Mouse (Mus musculus) frontal cortex, adult 2 months (tissue): ENCODE results near the gene Alkbh4. TPM values are rescaled to one million over a fixed set of nuclear protein-coding genes. Genes with fewer than 3 reads are reported as not detected.
A peak's percentile ranks its signal among the peaks of the same experiment; 100 is the strongest.
"Not testable (repeated sequence)": the region's sequence is repeated elsewhere in the genome, so short reads cannot be mapped to it uniquely, and the experiment has no call there.

Source experiments
- DNase-seq, 2 experiments: peaks; one replicate each; pipeline ENCODE4 v3.0.0; 2022; ENCODE audit warnings: low spot score in 1 of 2; ENCODE audit errors: extremely low spot score in 1 of 2
- polyA plus RNA-seq: library from polyadenylated mRNA; depleted of rRNA; stranded (reverse); fragments of >200 nt; gene quantifications from 2 replicates; pipeline ENCODE4 v1.2.3, GENCODE M21; 2012; rRNA removed

The Alkbh4 gene
- polyA plus RNA-seq = 11.5 and 12.1 TPM in 2 replicates

GRCm38 (mm10) chr5:136135571-136136291 is at the start of gene Alkbh4, which contains the start of gene Lrwd1:
Gene Alkbh4 (plus strand): TSS chr5:136136146.
Gene Lrwd1 (minus strand): TSS chr5:136136074.
- DNase-seq = peak; percentile 90 to 98

GRCm38 (mm10) chr5:136086290-136086689 is 49.7 kb upstream of the Alkbh4 start:
- DNase-seq = no peak

GRCm38 (mm10) chr5:136088821-136089575 is 46.9 kb upstream of the Alkbh4 start:
- no peak for DNase-seq

- DNase-seq = no peak
Measured at GRCm38 (mm10) chr5:136091927-136092326, 44.0 kb upstream of the Alkbh4 start.

GRCm38 (mm10) chr5:136094249-136095010 is 41.5 kb upstream of the Alkbh4 start:
- DNase-seq = no peak

- DNase-seq = no peak
Measured at GRCm38 (mm10) chr5:136095089-136095488, 40.9 kb upstream of the Alkbh4 start.

- no peak for DNase-seq
Measured at GRCm38 (mm10) chr5:136098536-136098935, 37.4 kb upstream of the Alkbh4 start.

- DNase-seq = peak; percentile 22 to 81
Measured at GRCm38 (mm10) chr5:136102099-136102820, 33.7 kb upstream of the Alkbh4 start.

GRCm38 (mm10) chr5:136104511-136104910 is 31.4 kb upstream of the Alkbh4 start:
- DNase-seq = no peak

- DNase-seq = no peak
Measured at GRCm38 (mm10) chr5:136108486-136108885, 27.5 kb upstream of the Alkbh4 start.

- no peak for DNase-seq
Measured at GRCm38 (mm10) chr5:136109042-136109441, 26.9 kb upstream of the Alkbh4 start.

- DNase-seq = not testable (repeated sequence)
Measured at GRCm38 (mm10) chr5:136113546-136113945, 22.4 kb upstream of the Alkbh4 start.

GRCm38 (mm10) chr5:136115891-136116783 is 19.8 kb upstream of the Alkbh4 start, which contains the start of gene Polr2j:
Gene Polr2j (plus strand): TSS chr5:136116631.
- peak; percentile 89 to 99 for DNase-seq

- DNase-seq = no peak
Measured at GRCm38 (mm10) chr5:136116784-136117112, 19.2 kb upstream of the Alkbh4 start.

GRCm38 (mm10) chr5:136122165-136122564 is 13.8 kb upstream of the Alkbh4 start:
- DNase-seq = no peak

- DNase-seq = no peak
Measured at GRCm38 (mm10) chr5:136136292-136136990, 495 bp downstream of the Alkbh4 start.

- peak in 1 of 2 experiments; percentile 45 for DNase-seq
Measured at GRCm38 (mm10) chr5:136137658-136138274, 1.8 kb downstream of the Alkbh4 start.

GRCm38 (mm10) chr5:136139393-136139792 is 3.4 kb downstream of the Alkbh4 start:
- DNase-seq = no peak
